Mouse (Mus musculus): ENCODE data around the gene Tex46.

DNA sequence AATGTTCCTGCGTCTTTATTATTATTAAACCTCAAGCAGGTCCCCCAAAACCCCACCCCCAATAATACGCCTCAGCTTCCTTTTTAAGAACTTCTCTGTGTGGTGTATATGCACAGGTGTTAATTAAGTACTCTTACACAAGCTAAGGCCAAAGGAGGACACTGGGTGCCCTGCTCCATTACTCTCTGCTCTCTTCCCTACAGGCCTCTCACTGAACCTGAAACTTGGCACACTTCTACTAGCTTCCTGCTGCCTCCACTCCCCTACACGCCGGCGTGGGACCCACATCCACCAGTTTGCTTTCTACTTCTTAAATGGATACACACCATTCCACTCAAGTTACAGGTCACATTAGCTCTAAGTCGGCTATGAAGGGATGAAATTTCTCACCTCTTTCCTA lies 15.0 kb upstream of the Tex46 start:
- TF ChIP-seq CTCF (IDR thresholded peaks at IDR 0.05; ENCODE audit: borderline replicate concordance, extremely low read depth, insufficient read depth, insufficient read length) (no peak), POLR2A (IDR thresholded peaks at IDR 0.05; ENCODE audit: borderline replicate concordance, extremely low read depth, insufficient read depth, insufficient read length, poor library complexity, severe bottlenecking) (no peak)
